Mouse (Mus musculus): Measurements from ENCODE around the gene Stub1. TPM values are rescaled to one million over a fixed set of nuclear protein-coding genes. Genes with fewer than 3 reads are reported as not detected.

Stub1 gene
- polyA plus RNA-seq, 1 experiment from 2014 or later = 112 TPM

DNA sequence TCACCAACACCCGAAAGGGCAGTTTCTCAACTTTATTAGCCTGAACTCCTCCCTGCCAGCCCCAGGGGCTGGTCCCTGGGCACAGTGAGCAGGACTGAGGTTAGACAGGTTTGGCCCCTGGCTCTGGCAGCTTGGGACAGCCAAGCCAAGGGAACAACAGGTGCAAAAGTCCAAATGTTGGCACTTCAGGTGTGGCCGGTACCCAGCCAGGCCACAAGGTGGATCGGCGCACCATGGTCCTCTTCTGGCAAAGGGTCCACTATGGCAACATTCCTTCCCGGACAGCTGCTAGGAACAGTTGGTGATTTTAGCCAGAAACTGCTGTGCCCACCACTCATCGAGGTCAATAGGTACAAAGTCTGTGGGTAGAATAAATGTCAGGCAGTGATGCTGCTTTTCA lies 30.5 kb upstream of the Stub1 start:
- Histone ChIP-seq H3K4me1 (ENCODE audit: control insufficient read depth, low read depth, low read length) (peaks cover 39% of the 10 kb centered on the region), H3K9me3 (replicated peaks; ENCODE audit: control insufficient read depth, low read length) (no peaks in the 10 kb centered on the region), H3K4me2 (ENCODE audit: low read depth, low read length) (no peak overlapping the region), H3K9ac (ENCODE audit: low read depth, low read length) (no peak overlapping the region), H3K36me3 (ENCODE audit: control insufficient read depth, insufficient read depth) (no peaks in the 10 kb centered on the region), H3K27me3 (ENCODE audit: control insufficient read depth, insufficient read depth, low read depth, low read length) (no peaks in the 10 kb centered on the region), H3K4me3 (ENCODE audit: low read depth, low read length) (no peak overlapping the region), H3K27ac (ENCODE audit: low read length) (no peak overlapping the region)
- ATAC-seq (ENCODE audit: low read depth) = no peak
- WGBS (ENCODE audit: insufficient replicate concordance) = 85% methylated on average over 6 of the region's 6 CpGs

DNA sequence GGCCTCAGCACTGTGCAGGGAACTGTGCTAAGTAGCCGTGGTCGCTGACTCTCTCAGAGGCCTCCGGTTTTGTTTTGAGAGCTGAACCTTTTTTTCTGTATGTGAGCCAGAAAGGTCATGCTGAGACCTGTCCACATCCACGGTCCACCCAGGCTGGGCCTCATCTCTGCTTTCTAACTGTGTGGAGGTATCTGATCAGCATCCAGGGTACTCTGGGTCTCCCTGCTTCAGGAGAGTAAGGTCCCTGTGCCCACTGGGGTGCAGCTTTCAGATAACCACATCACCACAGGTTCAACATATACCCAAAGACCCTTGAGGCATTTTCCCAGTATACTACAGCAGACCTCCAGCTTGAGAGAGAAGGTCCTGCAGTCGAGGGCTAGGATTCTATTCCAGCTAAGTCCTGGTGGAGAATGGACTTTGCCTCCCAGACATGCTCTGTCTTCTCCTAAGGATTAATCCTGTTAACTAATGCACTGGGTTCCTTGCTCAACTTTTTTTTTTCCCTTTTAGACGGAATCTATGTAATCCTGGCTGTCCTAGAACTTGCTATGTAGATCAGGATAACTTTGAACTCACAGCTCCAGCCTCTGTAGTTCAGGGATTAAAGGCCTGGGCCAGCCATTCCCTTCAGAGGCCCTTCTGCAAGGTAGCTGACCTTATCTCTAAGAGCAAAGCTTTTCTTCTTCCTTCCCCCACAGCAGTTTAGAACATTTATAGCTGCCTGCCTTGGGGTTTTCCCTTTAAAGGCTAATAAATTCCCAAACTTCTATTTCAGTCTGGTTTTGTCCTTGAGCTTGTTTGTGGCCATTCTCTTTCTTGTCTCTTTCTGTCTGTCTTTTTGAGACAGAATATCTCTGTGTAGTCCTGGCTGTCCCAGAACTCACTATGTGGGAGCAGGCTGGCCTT lies 28.8 kb upstream of the Stub1 start:
- Histone ChIP-seq H3K4me3 (ENCODE audit: low read depth, low read length) (peak overlapping the region; percentile 82), H3K4me2 (ENCODE audit: low read depth, low read length) (peak overlapping the region; percentile 97), H3K27me3 (ENCODE audit: control insufficient read depth, insufficient read depth, low read depth, low read length) (no peaks in the 10 kb centered on the region), H3K9ac (ENCODE audit: low read depth, low read length) (peak overlapping the region; percentile 88), H3K36me3 (ENCODE audit: control insufficient read depth, insufficient read depth) (no peaks in the 10 kb centered on the region), H3K4me1 (ENCODE audit: control insufficient read depth, low read depth, low read length) (peaks cover 25% of the 10 kb centered on the region), H3K9me3 (replicated peaks; ENCODE audit: control insufficient read depth, low read length) (no peaks in the 10 kb centered on the region), H3K27ac (ENCODE audit: low read length) (peak overlapping the region; percentile 72)
- ATAC-seq (ENCODE audit: low read depth) = peak; percentile 7; the same call in 1 of the 2 replicates
- WGBS (ENCODE audit: insufficient replicate concordance) = 8% methylated on average over 6 of the region's 6 CpGs

DNA sequence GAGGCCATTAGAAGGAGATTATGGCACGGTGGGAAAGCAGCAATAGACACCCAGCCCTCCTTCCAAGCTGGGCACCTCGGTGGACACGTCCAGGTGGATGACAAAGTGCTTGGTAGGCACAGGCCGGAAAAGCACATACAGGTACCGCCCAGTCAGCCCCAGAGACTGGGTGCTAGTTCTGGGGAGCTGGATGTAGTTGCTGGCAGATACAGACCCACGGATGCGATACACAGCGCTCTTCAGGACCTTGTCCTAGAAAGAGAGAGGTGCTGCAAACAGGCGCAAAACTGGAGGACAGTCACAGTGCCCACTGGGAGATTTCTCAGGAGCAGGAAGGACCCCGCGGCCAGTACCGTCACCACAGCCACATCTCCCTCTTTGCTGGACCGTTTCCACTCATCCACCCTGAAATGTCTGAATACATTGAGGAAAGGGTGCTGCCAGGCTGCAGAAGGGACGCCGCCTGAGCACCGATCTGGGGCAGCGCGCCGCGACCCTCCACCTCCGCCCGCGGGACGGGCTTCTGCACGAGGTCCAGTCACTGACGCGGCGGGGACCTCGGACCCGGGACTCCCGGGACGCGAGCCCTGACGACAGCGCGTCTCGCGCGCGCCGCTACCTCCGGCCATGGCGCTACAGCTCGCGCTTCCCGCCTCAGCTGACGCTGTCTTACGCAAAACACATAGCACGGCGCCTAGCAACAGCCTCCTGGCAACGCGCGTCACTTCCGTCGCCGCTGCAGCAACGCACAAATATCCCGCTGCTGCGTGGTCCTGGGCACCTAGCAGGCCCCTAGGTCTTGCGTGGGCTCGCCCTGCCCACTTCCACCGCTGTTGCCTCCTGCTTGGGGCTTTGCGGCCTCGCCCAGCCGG lies 27.9 kb upstream of the Stub1 start, which contains the start of gene Wdr90:
Gene Wdr90 (minus strand): TSS at position 670 of the 872 bp plus-strand sequence.
- Histone ChIP-seq H3K36me3 (ENCODE audit: control insufficient read depth, insufficient read depth) (no peaks in the 10 kb centered on the region), H3K4me1 (ENCODE audit: control insufficient read depth, low read depth, low read length) (peaks cover 23% of the 10 kb centered on the region), H3K4me2 (ENCODE audit: low read depth, low read length) (peak within 1 kb of the TSS; percentile 97), H3K27me3 (ENCODE audit: control insufficient read depth, insufficient read depth, low read depth, low read length) (no peaks in the 10 kb centered on the region), H3K27ac (ENCODE audit: low read length) (peak within 1 kb of the TSS; percentile 72), H3K9ac (ENCODE audit: low read depth, low read length) (peak within 1 kb of the TSS; percentile 88), H3K4me3 (ENCODE audit: low read depth, low read length) (peak within 1 kb of the TSS; percentile 82), H3K9me3 (replicated peaks; ENCODE audit: control insufficient read depth, low read length) (no peaks in the 10 kb centered on the region)
- ATAC-seq (ENCODE audit: low read depth) = peak; percentile 90
- WGBS (ENCODE audit: insufficient replicate concordance) = 3% methylated on average over 65 of the region's 65 CpGs

DNA sequence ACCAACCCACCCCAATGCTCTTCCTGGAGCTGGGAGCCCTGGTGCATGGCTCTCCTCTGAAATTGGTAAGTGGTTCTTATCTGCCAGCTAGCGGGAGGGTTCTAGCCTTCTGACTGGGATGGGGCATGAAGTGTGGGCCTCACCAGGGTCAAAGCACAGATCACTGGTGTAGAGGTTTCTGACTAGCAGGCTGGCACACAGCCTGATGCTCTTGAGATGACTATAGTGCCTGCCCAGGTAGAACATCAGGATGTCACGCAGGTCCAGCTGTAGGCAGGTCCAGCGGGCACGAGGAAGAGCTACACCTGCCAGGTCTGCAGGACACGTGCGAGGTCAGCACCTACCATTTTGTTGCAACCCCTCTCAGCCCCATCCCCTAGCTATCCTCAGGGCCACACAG lies 27.0 kb upstream of the Stub1 start:
- H3K9ac ChIP-seq (ENCODE audit: low read depth, low read length) = peak overlapping the region; percentile 88
- H3K36me3 ChIP-seq (ENCODE audit: control insufficient read depth, insufficient read depth) = no peaks in the 10 kb centered on the region
- H3K9me3 ChIP-seq (replicated peaks; ENCODE audit: control insufficient read depth, low read length) = no peaks in the 10 kb centered on the region
- no peaks in the 10 kb centered on the region for H3K27me3 ChIP-seq (ENCODE audit: control insufficient read depth, insufficient read depth, low read depth, low read length)
- peak overlapping the region; percentile 97 for H3K4me2 ChIP-seq (ENCODE audit: low read depth, low read length)
- ATAC-seq (ENCODE audit: low read depth) = no peak
- peak overlapping the region; percentile 82 for H3K4me3 ChIP-seq (ENCODE audit: low read depth, low read length)
- WGBS (ENCODE audit: insufficient replicate concordance) = 81% methylated on average over 6 of the region's 6 CpGs
- H3K27ac ChIP-seq (ENCODE audit: low read length) = no peak overlapping the region; the same call in 1 of the 2 replicates
- H3K4me1 ChIP-seq (ENCODE audit: control insufficient read depth, low read depth, low read length) = peaks cover 23% of the 10 kb centered on the region

DNA sequence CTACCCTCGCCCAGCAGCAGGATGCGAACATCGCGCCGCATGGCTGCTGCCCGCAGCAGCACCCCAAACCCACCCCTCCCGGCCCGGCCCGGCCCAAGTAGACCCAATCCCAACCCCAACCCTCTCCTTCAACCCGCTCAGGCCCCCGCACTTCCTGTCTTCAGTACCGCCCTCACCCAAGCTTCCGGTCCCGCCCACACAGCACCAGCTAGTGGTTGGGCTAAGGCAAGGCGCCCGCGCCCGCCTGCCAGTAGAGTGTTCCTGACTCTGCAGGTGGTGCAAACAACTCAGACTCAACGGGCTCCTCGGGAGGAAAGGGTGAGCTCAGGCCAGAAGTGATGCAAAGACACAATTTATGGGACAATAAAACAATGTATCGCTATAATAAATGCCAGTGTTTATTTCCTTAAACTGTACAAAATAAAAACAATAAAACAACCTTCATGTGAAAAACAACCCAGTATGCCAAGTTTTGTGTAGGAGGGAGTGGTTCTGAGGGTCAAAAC lies 11.2 kb upstream of the Stub1 start, which contains the start of gene Rhot2:
Gene Rhot2 (minus strand): TSS at position 456 of the 506 bp plus-strand sequence.
- Histone ChIP-seq H3K36me3 (ENCODE audit: control insufficient read depth, insufficient read depth) (peaks cover 30% of the 10 kb centered on the region), H3K4me1 (ENCODE audit: control insufficient read depth, low read depth, low read length) (peaks cover 21% of the 10 kb centered on the region), H3K4me2 (ENCODE audit: low read depth, low read length) (peak within 1 kb of the TSS; percentile 87), H3K4me3 (ENCODE audit: low read depth, low read length) (peak within 1 kb of the TSS; percentile 87), H3K9me3 (replicated peaks; ENCODE audit: control insufficient read depth, low read length) (no peaks in the 10 kb centered on the region), H3K9ac (ENCODE audit: low read depth, low read length) (peak within 1 kb of the TSS; percentile 87), H3K27me3 (ENCODE audit: control insufficient read depth, insufficient read depth, low read depth, low read length) (no peaks in the 10 kb centered on the region), H3K27ac (ENCODE audit: low read length) (peak within 1 kb of the TSS; percentile 84)
- WGBS (ENCODE audit: insufficient replicate concordance) = under 1% methylated on average over 21 of the region's 21 CpGs
- ATAC-seq (ENCODE audit: low read depth) = peak; percentile 94

DNA sequence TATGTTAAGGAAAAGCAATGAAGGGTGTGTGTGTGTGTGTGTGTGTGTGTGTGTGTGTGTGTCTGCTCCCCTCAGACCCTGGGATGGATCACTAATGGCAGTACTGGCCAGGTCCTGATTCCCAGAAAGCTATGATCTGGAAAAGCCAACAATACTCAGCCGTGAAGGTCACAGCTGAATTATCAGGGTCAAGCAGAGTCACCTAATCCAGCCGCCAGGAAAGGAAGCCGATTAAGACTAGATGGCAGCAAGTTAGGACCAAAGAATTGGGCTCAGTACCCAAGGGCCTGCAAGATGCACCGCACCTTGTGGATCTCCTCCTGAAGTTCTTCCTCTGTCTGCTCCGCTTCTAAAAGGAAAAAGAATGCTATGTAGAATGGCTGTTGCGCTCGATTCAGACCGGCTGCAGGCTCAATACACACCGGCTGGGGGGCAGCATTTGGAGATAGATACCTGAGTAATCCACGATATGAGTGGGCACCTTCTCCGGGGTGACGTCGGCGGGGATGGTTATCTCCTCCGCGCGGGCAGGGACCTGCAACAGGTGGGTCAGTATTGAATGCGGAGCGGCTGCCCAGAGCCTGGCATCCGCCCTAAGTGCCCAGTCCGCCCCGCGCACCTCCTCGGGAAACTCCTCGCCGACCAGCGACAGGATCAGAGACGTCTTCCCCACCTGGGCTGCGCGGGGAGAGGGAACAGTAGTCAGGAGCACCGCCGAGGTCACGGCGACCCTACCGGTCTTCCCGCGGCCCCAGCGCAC lies 10.6 kb upstream of the Stub1 start:
- peak overlapping the region; percentile 87 for H3K9ac ChIP-seq (ENCODE audit: low read depth, low read length)
- peak overlapping the region; percentile 84 for H3K27ac ChIP-seq (ENCODE audit: low read length)
- peaks cover 35% of the 10 kb centered on the region for H3K36me3 ChIP-seq (ENCODE audit: control insufficient read depth, insufficient read depth)
- 2% methylated on average over 36 of the region's 38 CpGs for WGBS (ENCODE audit: insufficient replicate concordance)
- peaks cover 23% of the 10 kb centered on the region for H3K4me1 ChIP-seq (ENCODE audit: control insufficient read depth, low read depth, low read length)
- H3K4me2 ChIP-seq (ENCODE audit: low read depth, low read length) = peak overlapping the region; percentile 87
- no peaks in the 10 kb centered on the region for H3K27me3 ChIP-seq (ENCODE audit: control insufficient read depth, insufficient read depth, low read depth, low read length)
- no peaks in the 10 kb centered on the region for H3K9me3 ChIP-seq (replicated peaks; ENCODE audit: control insufficient read depth, low read length)
- peak overlapping the region; percentile 87 for H3K4me3 ChIP-seq (ENCODE audit: low read depth, low read length)
- peak; percentile 42 for ATAC-seq (ENCODE audit: low read depth)

DNA sequence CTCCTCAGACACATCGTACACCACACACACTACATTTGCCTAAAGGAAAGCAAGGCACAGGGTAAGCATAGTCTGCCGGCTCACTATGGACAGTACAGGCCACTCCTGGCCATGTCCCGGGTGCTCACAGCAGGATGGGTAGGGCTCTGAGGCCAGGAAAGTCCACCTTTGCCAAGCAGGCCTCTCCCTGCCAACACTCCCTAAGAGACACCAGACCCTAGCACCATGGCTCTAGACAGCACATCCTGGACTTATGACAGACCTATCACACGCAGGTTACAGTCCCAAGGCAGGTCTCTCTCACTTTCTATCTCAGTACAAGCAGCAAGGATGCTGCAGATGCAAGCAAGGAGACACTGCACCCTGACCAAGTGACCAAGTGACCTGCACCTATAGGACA lies 9.9 kb upstream of the Stub1 start:
- ATAC-seq (ENCODE audit: low read depth) = no peak

DNA sequence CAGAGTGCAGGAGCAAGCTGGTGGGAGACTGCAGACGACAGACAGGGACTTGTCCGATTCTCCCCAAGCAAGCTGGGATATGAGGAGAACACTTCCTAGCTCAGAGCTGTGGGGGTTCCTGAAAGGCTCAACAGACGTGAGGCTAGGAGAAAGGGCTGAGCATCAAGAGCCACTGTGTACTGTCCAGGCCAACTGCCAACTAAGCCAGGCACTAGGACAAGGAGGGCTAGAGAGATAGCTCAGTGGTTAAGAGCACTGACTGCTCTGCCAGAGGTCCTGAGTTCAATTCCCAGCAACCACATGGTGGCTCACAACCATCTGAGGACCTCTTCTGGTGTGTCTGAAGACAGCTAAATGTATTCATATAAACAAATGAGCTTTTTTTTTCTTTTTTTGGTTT lies 9.3 kb upstream of the Stub1 start:
- Histone ChIP-seq H3K4me3 (ENCODE audit: low read depth, low read length) (no peak overlapping the region), H3K36me3 (ENCODE audit: control insufficient read depth, insufficient read depth) (peaks cover 37% of the 10 kb centered on the region), H3K27me3 (ENCODE audit: control insufficient read depth, insufficient read depth, low read depth, low read length) (no peaks in the 10 kb centered on the region), H3K4me1 (ENCODE audit: control insufficient read depth, low read depth, low read length) (peaks cover 24% of the 10 kb centered on the region), H3K9me3 (replicated peaks; ENCODE audit: control insufficient read depth, low read length) (no peaks in the 10 kb centered on the region), H3K27ac (ENCODE audit: low read length) (no peak overlapping the region), H3K4me2 (ENCODE audit: low read depth, low read length) (no peak overlapping the region), H3K9ac (ENCODE audit: low read depth, low read length) (no peak overlapping the region)
- ATAC-seq (ENCODE audit: low read depth) = no peak
- 75% methylated on average over 3 of the region's 3 CpGs for WGBS (ENCODE audit: insufficient replicate concordance)

More for the DNA sequence above, 9.9 kb upstream of the Stub1 start:
- H3K36me3 ChIP-seq (ENCODE audit: control insufficient read depth, insufficient read depth) = peaks cover 35% of the 10 kb centered on the region
- peak overlapping the region; percentile 87 for H3K4me3 ChIP-seq (ENCODE audit: low read depth, low read length)
- no peaks in the 10 kb centered on the region for H3K9me3 ChIP-seq (replicated peaks; ENCODE audit: control insufficient read depth, low read length)
- no peaks in the 10 kb centered on the region for H3K27me3 ChIP-seq (ENCODE audit: control insufficient read depth, insufficient read depth, low read depth, low read length)
- H3K27ac ChIP-seq (ENCODE audit: low read length) = peak overlapping the region; percentile 19
- WGBS (ENCODE audit: insufficient replicate concordance) = 86% methylated on average over 4 of the region's 4 CpGs
- H3K4me2 ChIP-seq (ENCODE audit: low read depth, low read length) = peak overlapping the region; percentile 87
- H3K4me1 ChIP-seq (ENCODE audit: control insufficient read depth, low read depth, low read length) = peaks cover 23% of the 10 kb centered on the region
- H3K9ac ChIP-seq (ENCODE audit: low read depth, low read length) = peak overlapping the region; percentile 87

Measured in liver, embryonic 16.5 days (tissue).